Mouse (Mus musculus): Measurements from ENCODE around the gene Spry2.

- TF ChIP-seq TBP (conservative IDR thresholded peaks at IDR 0.05; ENCODE audit: low read depth, low read length) (no peak), CTCF (conservative IDR thresholded peaks at IDR 0.05 in 1 of 2, IDR thresholded peaks at IDR 0.05 in 1 of 2; ENCODE audit: low read depth in 2 of 2, low read length in 2 of 2) (no peak), MAX (IDR thresholded peaks at IDR 0.05; ENCODE audit: low read length) (no peak), EP300 (IDR thresholded peaks at IDR 0.05; ENCODE audit: low read length) (no peak), RCOR1 (conservative IDR thresholded peaks at IDR 0.05; ENCODE audit: low read depth, low read length) (no peak), JUND (conservative IDR thresholded peaks at IDR 0.05; ENCODE audit: low read depth, low read length) (no peak), USF1 (IDR thresholded peaks at IDR 0.05; ENCODE audit: low read depth, low read length) (no peak)
These were observed 10.6 kb upstream of the Spry2 start for GRCm38 (mm10) chr14:105907216-105907615.

Data from CH12.LX (cell line).